Mouse (Mus musculus): ENCODE results near the gene Coa3. TPM values are rescaled to one million over a fixed set of nuclear protein-coding genes. Genes with fewer than 3 reads are reported as not detected.

Gene Coa3
- polyA plus RNA-seq, 1 experiment from 2014 or later: 189 TPM

GRCm38 (mm10) chr11:101235429-101235828 is 43.5 kb downstream of the Coa3 start:
- no peak for ATAC-seq (replicated peaks; ENCODE audit: insufficient number of reproducible peaks, low FRiP score, low TSS enrichment)
- Histone ChIP-seq H3K4me1 (ENCODE audit: control insufficient read depth, insufficient read depth, low read length) (peaks cover 8% of the 10 kb centered on the region), H3K27me3 (ENCODE audit: control insufficient read depth, insufficient read depth, low read length) (no peaks in the 10 kb centered on the region), H3K9ac (ENCODE audit: low read depth, low read length) (no peak overlapping the region), H3K4me2 (no peak overlapping the region), H3K9me3 (replicated peaks; ENCODE audit: control insufficient read depth, low read length) (no peaks in the 10 kb centered on the region), H3K36me3 (ENCODE audit: control insufficient read depth, insufficient read depth, low read length) (no peaks in the 10 kb centered on the region), H3K27ac (ENCODE audit: low read depth, low read length) (no peak overlapping the region), H3K4me3 (ENCODE audit: low read depth, low read length) (no peak overlapping the region)

GRCm38 (mm10) chr11:101234124-101234523 is 44.8 kb downstream of the Coa3 start:
- ATAC-seq (replicated peaks; ENCODE audit: insufficient number of reproducible peaks, low FRiP score, low TSS enrichment): no peak
- Histone ChIP-seq H3K27ac (ENCODE audit: low read depth, low read length) (no peak overlapping the region), H3K9me3 (replicated peaks; ENCODE audit: control insufficient read depth, low read length) (no peaks in the 10 kb centered on the region), H3K27me3 (ENCODE audit: control insufficient read depth, insufficient read depth, low read length) (0 out of 2 replicates have a peak, but pooled peaks cover 4% of the 10 kb centered on the region), H3K4me3 (ENCODE audit: low read depth, low read length) (no peak overlapping the region), H3K4me2 (no peak overlapping the region), H3K36me3 (ENCODE audit: control insufficient read depth, insufficient read depth, low read length) (no peaks in the 10 kb centered on the region), H3K9ac (ENCODE audit: low read depth, low read length) (no peak overlapping the region), H3K4me1 (ENCODE audit: control insufficient read depth, insufficient read depth, low read length) (peaks cover 8% of the 10 kb centered on the region)

- Histone ChIP-seq H3K9ac (ENCODE audit: low read depth, low read length) (no peak overlapping the region), H3K4me1 (ENCODE audit: control insufficient read depth, insufficient read depth, low read length) (peaks cover 8% of the 10 kb centered on the region), H3K27me3 (ENCODE audit: control insufficient read depth, insufficient read depth, low read length) (0 out of 2 replicates have a peak, but pooled peaks cover 4% of the 10 kb centered on the region), H3K4me2 (no peak overlapping the region), H3K9me3 (replicated peaks; ENCODE audit: control insufficient read depth, low read length) (no peaks in the 10 kb centered on the region), H3K27ac (ENCODE audit: low read depth, low read length) (no peak overlapping the region), H3K4me3 (ENCODE audit: low read depth, low read length) (no peak overlapping the region), H3K36me3 (ENCODE audit: control insufficient read depth, insufficient read depth, low read length) (no peaks in the 10 kb centered on the region)
- no peak for ATAC-seq (replicated peaks; ENCODE audit: insufficient number of reproducible peaks, low FRiP score, low TSS enrichment)
- 71% methylated on average over 1 of the region's 1 CpGs for WGBS (ENCODE audit: insufficient replicate concordance)
Observed at GRCm38 (mm10) chr11:101233240-101233639, 45.7 kb downstream of the Coa3 start.

- H3K9me3 ChIP-seq (replicated peaks; ENCODE audit: control insufficient read depth, low read length): no peaks in the 10 kb centered on the region
- WGBS (ENCODE audit: insufficient replicate concordance): 37% methylated on average over 6 of the region's 6 CpGs
- H3K4me3 ChIP-seq (ENCODE audit: low read depth, low read length): no peak overlapping the region
- H3K27me3 ChIP-seq (ENCODE audit: control insufficient read depth, insufficient read depth, low read length): 0 out of 2 replicates have a peak, but pooled peaks cover 4% of the 10 kb centered on the region
- peak overlapping the region; percentile 53 for H3K4me2 ChIP-seq
- H3K9ac ChIP-seq (ENCODE audit: low read depth, low read length): peak overlapping the region; percentile 16; the same call in 1 of the 2 replicates
- ATAC-seq (replicated peaks; ENCODE audit: insufficient number of reproducible peaks, low FRiP score, low TSS enrichment): peak; percentile 81
- no peaks in the 10 kb centered on the region for H3K36me3 ChIP-seq (ENCODE audit: control insufficient read depth, insufficient read depth, low read length)
- peaks cover 8% of the 10 kb centered on the region for H3K4me1 ChIP-seq (ENCODE audit: control insufficient read depth, insufficient read depth, low read length)
- H3K27ac ChIP-seq (ENCODE audit: low read depth, low read length): peak overlapping the region; percentile 92
Observed at GRCm38 (mm10) chr11:101232010-101232839, 46.7 kb downstream of the Coa3 start.

- H3K36me3 ChIP-seq (ENCODE audit: control insufficient read depth, insufficient read depth, low read length): no peaks in the 10 kb centered on the region
- WGBS (ENCODE audit: insufficient replicate concordance): 9% methylated on average over 18 of the region's 18 CpGs
- H3K4me2 ChIP-seq: peak overlapping the region; percentile 53
- 0 out of 2 replicates have a peak, but pooled peaks have one; percentile 27 for ATAC-seq (replicated peaks; ENCODE audit: insufficient number of reproducible peaks, low FRiP score, low TSS enrichment)
- H3K9ac ChIP-seq (ENCODE audit: low read depth, low read length): peak overlapping the region; percentile 16
- H3K27me3 ChIP-seq (ENCODE audit: control insufficient read depth, insufficient read depth, low read length): 0 out of 2 replicates have a peak, but pooled peaks cover 4% of the 10 kb centered on the region
- peak overlapping the region; percentile 92 for H3K27ac ChIP-seq (ENCODE audit: low read depth, low read length)
- peaks cover 8% of the 10 kb centered on the region for H3K4me1 ChIP-seq (ENCODE audit: control insufficient read depth, insufficient read depth, low read length)
- 0 out of 2 replicates have a peak overlapping the region, but pooled peaks have one; percentile 8 for H3K4me3 ChIP-seq (ENCODE audit: low read depth, low read length)
- no peaks in the 10 kb centered on the region for H3K9me3 ChIP-seq (replicated peaks; ENCODE audit: control insufficient read depth, low read length)
Observed at GRCm38 (mm10) chr11:101230991-101231871, 47.7 kb downstream of the Coa3 start.

- no peak overlapping the region for H3K9ac ChIP-seq (ENCODE audit: low read depth, low read length)
- 0 out of 2 replicates have a peak, but pooled peaks cover 4% of the 10 kb centered on the region for H3K27me3 ChIP-seq (ENCODE audit: control insufficient read depth, insufficient read depth, low read length)
- H3K4me3 ChIP-seq (ENCODE audit: low read depth, low read length): no peak overlapping the region
- H3K4me2 ChIP-seq: peak overlapping the region; percentile 53; the same call in 1 of the 2 replicates
- H3K36me3 ChIP-seq (ENCODE audit: control insufficient read depth, insufficient read depth, low read length): no peaks in the 10 kb centered on the region
- no peaks in the 10 kb centered on the region for H3K9me3 ChIP-seq (replicated peaks; ENCODE audit: control insufficient read depth, low read length)
- peaks cover 8% of the 10 kb centered on the region for H3K4me1 ChIP-seq (ENCODE audit: control insufficient read depth, insufficient read depth, low read length)
- WGBS (ENCODE audit: insufficient replicate concordance): 23% methylated on average over 5 of the region's 5 CpGs
- ATAC-seq (replicated peaks; ENCODE audit: insufficient number of reproducible peaks, low FRiP score, low TSS enrichment): no peak
- peak overlapping the region; percentile 92 for H3K27ac ChIP-seq (ENCODE audit: low read depth, low read length)
Observed at GRCm38 (mm10) chr11:101230526-101230925, 48.4 kb downstream of the Coa3 start.

GRCm38 (mm10) chr11:101230061-101230511 is 48.8 kb downstream of the Coa3 start:
- peak overlapping the region; percentile 92 for H3K27ac ChIP-seq (ENCODE audit: low read depth, low read length)
- no peaks in the 10 kb centered on the region for H3K9me3 ChIP-seq (replicated peaks; ENCODE audit: control insufficient read depth, low read length)
- peaks cover 10% of the 10 kb centered on the region for H3K4me1 ChIP-seq (ENCODE audit: control insufficient read depth, insufficient read depth, low read length)
- 46% methylated on average over 2 of the region's 2 CpGs for WGBS (ENCODE audit: insufficient replicate concordance)
- no peak overlapping the region for H3K9ac ChIP-seq (ENCODE audit: low read depth, low read length)
- H3K4me2 ChIP-seq: no peak overlapping the region
- no peak for ATAC-seq (replicated peaks; ENCODE audit: insufficient number of reproducible peaks, low FRiP score, low TSS enrichment)
- no peaks in the 10 kb centered on the region for H3K36me3 ChIP-seq (ENCODE audit: control insufficient read depth, insufficient read depth, low read length)
- H3K4me3 ChIP-seq (ENCODE audit: low read depth, low read length): no peak overlapping the region
- H3K27me3 ChIP-seq (ENCODE audit: control insufficient read depth, insufficient read depth, low read length): 0 out of 2 replicates have a peak, but pooled peaks cover 4% of the 10 kb centered on the region

GRCm38 (mm10) chr11:101229361-101229900 is 49.5 kb downstream of the Coa3 start:
- Histone ChIP-seq H3K9ac (ENCODE audit: low read depth, low read length) (no peak overlapping the region), H3K27ac (ENCODE audit: low read depth, low read length) (peak overlapping the region; percentile 92; the same call in 1 of the 2 replicates), H3K4me1 (ENCODE audit: control insufficient read depth, insufficient read depth, low read length) (peaks cover 10% of the 10 kb centered on the region), H3K27me3 (ENCODE audit: control insufficient read depth, insufficient read depth, low read length) (0 out of 2 replicates have a peak, but pooled peaks cover 4% of the 10 kb centered on the region), H3K4me3 (ENCODE audit: low read depth, low read length) (no peak overlapping the region), H3K4me2 (no peak overlapping the region), H3K9me3 (replicated peaks; ENCODE audit: control insufficient read depth, low read length) (no peaks in the 10 kb centered on the region), H3K36me3 (ENCODE audit: control insufficient read depth, insufficient read depth, low read length) (no peaks in the 10 kb centered on the region)
- ATAC-seq (replicated peaks; ENCODE audit: insufficient number of reproducible peaks, low FRiP score, low TSS enrichment): no peak
- WGBS (ENCODE audit: insufficient replicate concordance): 20% methylated on average over 8 of the region's 8 CpGs

Measured in heart, embryonic 11.5 days (tissue).